Mouse (Mus musculus): Measurements from ENCODE around the gene Fgfr1op. TPM values are rescaled to one million over a fixed set of nuclear protein-coding genes. Genes with fewer than 3 reads are reported as not detected.
"Not testable (repeated sequence)": the region's sequence is repeated elsewhere in the genome, so short reads cannot be mapped to it uniquely, and the experiment has no call there.

Gene Fgfr1op
- polyA plus RNA-seq, 1 experiment from 2014 or later: 65.7 TPM

DNA sequence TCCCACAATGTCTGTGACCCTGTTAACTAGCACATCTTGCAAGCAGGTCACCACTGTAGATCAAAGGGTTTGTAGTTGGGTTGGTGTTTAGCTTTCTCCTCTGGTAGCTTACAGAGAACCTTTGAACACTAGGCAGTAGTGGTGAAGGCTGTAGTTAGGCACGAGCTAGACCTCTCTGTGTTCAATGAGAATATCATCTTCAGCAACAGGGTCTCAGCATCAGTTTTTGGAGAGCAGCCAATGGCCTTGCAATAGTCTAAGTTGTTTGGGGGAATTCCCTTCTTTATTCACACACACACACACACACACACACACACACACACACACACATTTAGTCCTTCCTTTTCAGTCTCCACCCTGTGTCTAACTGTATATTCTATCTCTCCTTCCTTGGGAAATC lies 38.2 kb downstream of the Fgfr1op start:
- WGBS: 81% methylated on average over 1 of the region's 1 CpGs
- H3K9me3 ChIP-seq (replicated peaks; ENCODE audit: control insufficient read depth, low read length): no peaks in the 10 kb centered on the region
- ATAC-seq (replicated peaks; ENCODE audit: insufficient number of reproducible peaks, low FRiP score, low TSS enrichment, low read depth): no peak

DNA sequence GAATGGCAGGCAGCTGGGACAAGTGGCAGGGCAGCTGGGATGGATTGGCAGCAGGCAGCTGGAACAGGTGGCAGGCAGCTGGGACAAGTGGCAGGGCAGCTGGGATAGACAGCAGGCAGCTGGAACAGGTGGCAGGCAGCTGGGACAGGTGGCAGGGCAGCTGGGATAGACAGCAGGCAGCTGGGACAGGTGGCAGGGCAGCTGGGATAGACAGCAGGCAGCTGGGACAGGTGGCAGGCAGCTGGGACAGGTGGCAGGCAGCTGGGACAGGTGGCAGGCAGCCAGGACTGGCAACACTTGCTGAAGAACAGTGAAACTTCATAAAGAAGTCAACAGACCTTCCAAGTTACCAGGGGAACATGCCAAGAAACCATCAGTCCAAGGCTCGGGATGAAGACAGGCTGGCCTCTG lies 39.9 kb downstream of the Fgfr1op start:
- not testable (repeated sequence) for H3K9ac ChIP-seq (replicated peaks; ENCODE audit: low read length); DNase-seq (ENCODE audit: low spot score); H3K4me2 ChIP-seq (ENCODE audit: low read depth, low read length); ATAC-seq (replicated peaks; ENCODE audit: insufficient number of reproducible peaks, low FRiP score, low TSS enrichment, low read depth); H3K27me3 ChIP-seq (ENCODE audit: control insufficient read depth, insufficient read depth, low read length); H3K27ac ChIP-seq (replicated peaks; ENCODE audit: low read depth, low read length); H3K9me3 ChIP-seq (replicated peaks; ENCODE audit: control insufficient read depth, low read length); H3K4me3 ChIP-seq (ENCODE audit: low read depth, low read length); H3K36me3 ChIP-seq (replicated peaks; ENCODE audit: control insufficient read depth, insufficient read depth, low read depth, low read length); H3K4me1 ChIP-seq (ENCODE audit: control insufficient read depth, insufficient read depth, low read length)
- 78% methylated on average over 1 of the region's 1 CpGs for WGBS

More for the DNA sequence above, 38.2 kb downstream of the Fgfr1op start:
- no peak overlapping the region for H3K27ac ChIP-seq (replicated peaks; ENCODE audit: low read depth, low read length)
- no peaks in the 10 kb centered on the region for H3K4me1 ChIP-seq (ENCODE audit: control insufficient read depth, insufficient read depth, low read length)
- H3K4me3 ChIP-seq (ENCODE audit: low read depth, low read length): no peak overlapping the region
- no peak overlapping the region for H3K9ac ChIP-seq (replicated peaks; ENCODE audit: low read length)
- no peaks in the 10 kb centered on the region for H3K36me3 ChIP-seq (replicated peaks; ENCODE audit: control insufficient read depth, insufficient read depth, low read depth, low read length)
- H3K4me2 ChIP-seq (ENCODE audit: low read depth, low read length): no peak overlapping the region
- no peaks in the 10 kb centered on the region for H3K27me3 ChIP-seq (ENCODE audit: control insufficient read depth, insufficient read depth, low read length)
- DNase-seq (ENCODE audit: low spot score): no peak

DNA sequence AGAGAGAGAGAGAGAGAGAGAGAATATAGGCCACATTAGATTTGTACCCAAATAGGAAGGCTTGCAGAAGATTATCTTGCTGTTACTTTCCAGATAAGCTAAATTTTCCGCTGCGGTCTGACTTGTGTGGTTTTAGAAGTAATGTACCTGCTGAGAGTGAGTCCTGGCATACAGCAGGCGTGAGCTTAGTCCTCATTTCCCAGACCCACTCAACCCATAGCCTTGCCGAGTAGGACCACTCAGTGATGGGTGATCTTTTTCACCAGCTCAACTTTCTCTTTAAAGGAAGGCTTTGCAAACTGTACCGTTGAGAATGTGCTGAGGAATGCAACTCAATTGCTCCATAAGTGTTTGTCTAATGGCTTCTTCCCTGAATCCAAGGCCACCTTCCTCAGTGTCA lies 41.4 kb downstream of the Fgfr1op start:
- Histone ChIP-seq H3K9ac (replicated peaks; ENCODE audit: low read length) (no peak overlapping the region), H3K4me2 (ENCODE audit: low read depth, low read length) (no peak overlapping the region), H3K4me3 (ENCODE audit: low read depth, low read length) (no peak overlapping the region), H3K9me3 (replicated peaks; ENCODE audit: control insufficient read depth, low read length) (no peaks in the 10 kb centered on the region), H3K27ac (replicated peaks; ENCODE audit: low read depth, low read length) (no peak overlapping the region), H3K36me3 (replicated peaks; ENCODE audit: control insufficient read depth, insufficient read depth, low read depth, low read length) (no peaks in the 10 kb centered on the region), H3K4me1 (ENCODE audit: control insufficient read depth, insufficient read depth, low read length) (no peaks in the 10 kb centered on the region), H3K27me3 (ENCODE audit: control insufficient read depth, insufficient read depth, low read length) (no peaks in the 10 kb centered on the region)
- ATAC-seq (replicated peaks; ENCODE audit: insufficient number of reproducible peaks, low FRiP score, low TSS enrichment, low read depth) (no peak), DNase-seq (ENCODE audit: low spot score) (no peak)
- WGBS: 92% methylated on average over 5 of the region's 5 CpGs

DNA sequence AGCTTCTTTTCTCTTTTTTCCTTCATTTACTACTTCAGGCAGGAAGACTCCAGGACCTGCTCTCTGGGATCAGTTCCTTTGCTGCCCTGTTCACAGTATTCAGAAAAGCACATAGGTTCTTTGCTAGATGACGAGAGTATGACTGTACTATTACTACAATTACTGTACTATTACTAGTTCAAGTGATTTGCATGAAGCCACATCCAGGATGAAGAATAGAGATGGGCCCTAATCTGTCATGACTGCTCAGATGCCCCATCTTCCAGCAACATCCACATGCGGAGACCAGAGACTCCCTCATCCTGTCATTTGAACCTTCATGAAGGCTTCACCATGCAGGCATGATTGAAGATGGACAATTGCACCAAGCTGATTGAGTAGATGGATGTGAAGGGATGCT lies 44.4 kb downstream of the Fgfr1op start:
- Histone ChIP-seq H3K27me3 (ENCODE audit: control insufficient read depth, insufficient read depth, low read length) (no peaks in the 10 kb centered on the region), H3K4me2 (ENCODE audit: low read depth, low read length) (no peak overlapping the region), H3K9me3 (replicated peaks; ENCODE audit: control insufficient read depth, low read length) (no peaks in the 10 kb centered on the region), H3K4me1 (ENCODE audit: control insufficient read depth, insufficient read depth, low read length) (no peaks in the 10 kb centered on the region), H3K9ac (replicated peaks; ENCODE audit: low read length) (no peak overlapping the region), H3K27ac (replicated peaks; ENCODE audit: low read depth, low read length) (no peak overlapping the region), H3K36me3 (replicated peaks; ENCODE audit: control insufficient read depth, insufficient read depth, low read depth, low read length) (no peaks in the 10 kb centered on the region), H3K4me3 (ENCODE audit: low read depth, low read length) (no peak overlapping the region)
- WGBS: 85% methylated on average over 2 of the region's 2 CpGs
- DNase-seq (ENCODE audit: low spot score) (no peak), ATAC-seq (replicated peaks; ENCODE audit: insufficient number of reproducible peaks, low FRiP score, low TSS enrichment, low read depth) (no peak)

DNA sequence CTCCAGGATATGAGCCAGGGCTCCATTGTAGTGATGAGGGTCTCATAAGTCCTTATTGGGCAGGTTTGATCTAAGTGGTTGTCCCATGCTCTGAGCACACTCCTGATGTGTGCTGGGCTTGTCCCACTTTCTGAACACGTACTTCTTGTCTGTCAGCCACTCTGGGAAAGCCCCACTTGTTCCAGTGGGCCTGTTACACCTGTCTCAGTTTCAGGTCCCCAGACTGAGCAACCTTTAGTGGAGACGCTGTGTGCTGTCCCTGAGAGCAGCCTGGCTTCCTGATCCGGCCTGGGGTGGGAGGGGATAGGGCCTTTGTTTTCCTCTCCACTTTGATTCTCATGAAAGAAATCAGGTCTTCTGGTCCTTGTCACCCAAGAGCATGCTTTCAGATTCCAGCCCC lies 44.9 kb downstream of the Fgfr1op start:
- no peak overlapping the region for H3K9ac ChIP-seq (replicated peaks; ENCODE audit: low read length)
- no peaks in the 10 kb centered on the region for H3K4me1 ChIP-seq (ENCODE audit: control insufficient read depth, insufficient read depth, low read length)
- no peaks in the 10 kb centered on the region for H3K27me3 ChIP-seq (ENCODE audit: control insufficient read depth, insufficient read depth, low read length)
- H3K36me3 ChIP-seq (replicated peaks; ENCODE audit: control insufficient read depth, insufficient read depth, low read depth, low read length): no peaks in the 10 kb centered on the region
- WGBS: 65% methylated on average over 3 of the region's 3 CpGs
- DNase-seq (ENCODE audit: low spot score): no peak
- H3K9me3 ChIP-seq (replicated peaks; ENCODE audit: control insufficient read depth, low read length): no peaks in the 10 kb centered on the region
- no peak overlapping the region for H3K4me3 ChIP-seq (ENCODE audit: low read depth, low read length)
- ATAC-seq (replicated peaks; ENCODE audit: insufficient number of reproducible peaks, low FRiP score, low TSS enrichment, low read depth): no peak
- no peak overlapping the region for H3K4me2 ChIP-seq (ENCODE audit: low read depth, low read length)
- H3K27ac ChIP-seq (replicated peaks; ENCODE audit: low read depth, low read length): no peak overlapping the region

DNA sequence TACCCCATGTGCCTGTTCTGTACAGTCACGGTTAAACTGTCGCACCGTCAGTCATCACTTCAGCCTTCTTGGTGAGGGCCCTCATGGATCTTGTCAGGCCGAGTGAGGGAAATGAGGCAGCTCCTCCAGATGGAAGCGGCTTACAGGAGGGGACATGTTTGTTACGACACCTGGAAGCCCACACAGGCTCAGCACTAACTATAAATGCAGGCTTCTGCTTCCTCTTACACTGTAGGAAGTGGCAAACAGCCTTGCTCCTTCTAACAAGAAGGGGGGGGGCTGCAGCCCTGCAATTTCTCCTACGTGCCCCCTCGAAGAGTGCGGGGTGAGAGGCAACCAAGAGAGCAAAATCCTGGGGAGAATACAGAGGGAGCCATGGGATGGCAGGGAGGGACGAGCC lies 45.4 kb downstream of the Fgfr1op start:
- H3K4me3 ChIP-seq (ENCODE audit: low read depth, low read length): no peak overlapping the region
- no peaks in the 10 kb centered on the region for H3K9me3 ChIP-seq (replicated peaks; ENCODE audit: control insufficient read depth, low read length)
- DNase-seq (ENCODE audit: low spot score) (no peak), ATAC-seq (replicated peaks; ENCODE audit: insufficient number of reproducible peaks, low FRiP score, low TSS enrichment, low read depth) (no peak)
- no peaks in the 10 kb centered on the region for H3K36me3 ChIP-seq (replicated peaks; ENCODE audit: control insufficient read depth, insufficient read depth, low read depth, low read length)
- no peak overlapping the region for H3K27ac ChIP-seq (replicated peaks; ENCODE audit: low read depth, low read length)
- 83% methylated on average over 10 of the region's 10 CpGs for WGBS
- no peaks in the 10 kb centered on the region for H3K4me1 ChIP-seq (ENCODE audit: control insufficient read depth, insufficient read depth, low read length)
- H3K9ac ChIP-seq (replicated peaks; ENCODE audit: low read length): no peak overlapping the region
- no peak overlapping the region for H3K4me2 ChIP-seq (ENCODE audit: low read depth, low read length)
- H3K27me3 ChIP-seq (ENCODE audit: control insufficient read depth, insufficient read depth, low read length): no peaks in the 10 kb centered on the region

DNA sequence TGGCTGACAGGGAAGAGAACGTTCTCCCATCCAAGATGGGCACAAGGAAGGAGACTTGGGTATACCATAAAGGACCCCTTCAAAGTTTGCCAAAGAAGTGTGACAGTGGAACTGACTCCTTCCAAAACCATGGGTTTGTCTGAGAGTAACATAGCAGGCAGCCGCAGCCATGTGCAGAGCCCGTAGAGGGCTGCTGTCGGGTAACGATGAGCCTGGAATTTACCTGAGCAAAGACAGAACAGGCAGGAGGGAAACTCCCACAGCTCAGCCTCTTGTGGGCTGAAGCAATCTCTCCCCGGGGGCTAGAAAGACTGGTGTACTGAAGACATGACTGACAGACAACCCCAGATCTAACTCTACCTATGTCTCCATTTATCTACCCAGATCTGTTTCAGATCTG lies 46.1 kb downstream of the Fgfr1op start:
- WGBS: 86% methylated on average over 6 of the region's 6 CpGs
- Histone ChIP-seq H3K27ac (replicated peaks; ENCODE audit: low read depth, low read length) (no peak overlapping the region), H3K4me3 (ENCODE audit: low read depth, low read length) (no peak overlapping the region), H3K9ac (replicated peaks; ENCODE audit: low read length) (no peak overlapping the region), H3K27me3 (ENCODE audit: control insufficient read depth, insufficient read depth, low read length) (no peaks in the 10 kb centered on the region), H3K4me2 (ENCODE audit: low read depth, low read length) (no peak overlapping the region), H3K4me1 (ENCODE audit: control insufficient read depth, insufficient read depth, low read length) (no peaks in the 10 kb centered on the region), H3K36me3 (replicated peaks; ENCODE audit: control insufficient read depth, insufficient read depth, low read depth, low read length) (no peaks in the 10 kb centered on the region), H3K9me3 (replicated peaks; ENCODE audit: control insufficient read depth, low read length) (no peaks in the 10 kb centered on the region)
- ATAC-seq (replicated peaks; ENCODE audit: insufficient number of reproducible peaks, low FRiP score, low TSS enrichment, low read depth): no peak
- no peak for DNase-seq (ENCODE audit: low spot score)

DNA sequence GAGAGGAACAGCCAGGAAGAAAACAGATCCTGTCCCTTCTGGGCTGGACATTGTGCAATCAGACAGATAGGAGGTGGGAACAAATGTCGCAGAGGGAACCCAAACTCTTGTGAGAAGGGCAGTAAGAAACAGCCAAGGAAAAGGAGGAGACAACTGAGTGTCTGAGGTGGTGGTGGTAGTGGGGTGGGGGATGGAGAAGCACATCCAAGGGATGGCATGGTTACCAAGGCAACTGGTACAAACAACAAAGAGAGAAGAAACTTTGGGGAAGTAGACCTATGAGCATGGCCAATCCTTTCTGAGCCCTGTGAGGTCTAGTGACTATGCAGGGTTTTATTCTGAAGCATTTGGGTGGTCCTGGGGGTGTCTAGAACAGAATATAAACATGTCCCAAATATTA lies 49.1 kb downstream of the Fgfr1op start:
- Histone ChIP-seq H3K36me3 (replicated peaks; ENCODE audit: control insufficient read depth, insufficient read depth, low read depth, low read length) (no peaks in the 10 kb centered on the region), H3K9ac (replicated peaks; ENCODE audit: low read length) (no peak overlapping the region), H3K27ac (replicated peaks; ENCODE audit: low read depth, low read length) (no peak overlapping the region), H3K4me2 (ENCODE audit: low read depth, low read length) (no peak overlapping the region), H3K4me3 (ENCODE audit: low read depth, low read length) (no peak overlapping the region), H3K27me3 (ENCODE audit: control insufficient read depth, insufficient read depth, low read length) (no peaks in the 10 kb centered on the region), H3K4me1 (ENCODE audit: control insufficient read depth, insufficient read depth, low read length) (no peaks in the 10 kb centered on the region), H3K9me3 (replicated peaks; ENCODE audit: control insufficient read depth, low read length) (no peaks in the 10 kb centered on the region)
- ATAC-seq (replicated peaks; ENCODE audit: insufficient number of reproducible peaks, low FRiP score, low TSS enrichment, low read depth) (no peak), DNase-seq (ENCODE audit: low spot score) (no peak)
- 91% methylated on average over 1 of the region's 1 CpGs for whole genome bisulfite sequencing

Measured in embryonic facial prominence, embryonic 11.5 days (tissue).